Mouse (Mus musculus): ENCODE data around the gene Ogfod1. TPM values are rescaled to one million over a fixed set of nuclear protein-coding genes. Genes with fewer than 3 reads are reported as not detected.
A peak's percentile ranks its signal among the peaks of the same experiment; 100 is the strongest.

Ogfod1 gene
- total and polyA plus RNA-seq, 2 experiments from 2014 or later, result 5.4 to 19.6 TPM

DNA sequence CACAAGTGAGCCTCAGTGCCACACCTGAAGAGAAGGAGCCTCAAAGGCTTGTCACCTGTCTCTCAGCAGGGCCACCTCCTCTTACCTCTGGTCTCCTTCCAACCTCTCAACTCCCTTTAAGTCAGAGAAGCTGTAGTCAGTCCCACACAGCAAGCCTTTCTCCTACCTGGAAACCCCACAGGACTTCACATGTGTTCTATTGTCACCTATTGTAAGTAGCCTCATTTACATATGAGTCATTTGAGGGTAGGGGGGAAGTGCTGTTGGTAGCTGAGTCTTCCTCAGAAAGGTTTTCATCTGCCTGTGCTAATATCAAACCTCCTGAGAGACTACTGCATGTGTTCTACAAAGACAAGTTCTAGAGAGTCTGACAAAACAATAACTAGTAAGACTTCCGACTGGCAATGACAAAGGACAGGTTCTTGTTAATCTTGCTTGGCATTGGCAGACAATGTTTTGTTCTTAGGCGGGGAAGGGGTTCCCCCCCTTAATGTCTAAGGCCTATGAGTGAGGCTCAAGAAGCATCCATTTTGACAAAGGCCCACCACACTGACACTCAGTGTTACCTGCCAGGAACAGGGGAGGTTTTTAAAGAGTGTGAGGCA is 26.8 kb upstream of the Ogfod1 start:
- TF ChIP-seq EP300 (IDR thresholded peaks at IDR 0.05; ENCODE audit: low read depth) (no peak), CTCF (IDR thresholded peaks at IDR 0.05; ENCODE audit: low read depth) (no peak)
- Histone ChIP-seq H3K4me2 (ENCODE audit: low read depth, low read length) (no peak overlapping the region), H3K27ac (ENCODE audit: low read depth) (no peak overlapping the region), H3K9ac (replicated peaks; ENCODE audit: low read depth, low read length) (no peak overlapping the region), H3K27me3 (ENCODE audit: control insufficient read depth, insufficient read depth, low read length) (no peaks in the 10 kb centered on the region), H3K36me3 (replicated peaks; ENCODE audit: control insufficient read depth, insufficient read depth, low read length) (no peaks in the 10 kb centered on the region), H3K4me1 (ENCODE audit: control insufficient read depth, insufficient read depth) (peaks cover 15% of the 10 kb centered on the region), H3K4me3 (ENCODE audit: low read depth, low read length) (no peak overlapping the region), H3K9me3 (replicated peaks; ENCODE audit: control insufficient read depth, low read length) (no peaks in the 10 kb centered on the region)
- WGBS, result 69% methylated on average over 2 of the region's 2 CpGs
- no peak for DNase-seq (ENCODE audit: low spot score)
- no peak for ATAC-seq (ENCODE audit: insufficient read depth, low read depth)

DNA sequence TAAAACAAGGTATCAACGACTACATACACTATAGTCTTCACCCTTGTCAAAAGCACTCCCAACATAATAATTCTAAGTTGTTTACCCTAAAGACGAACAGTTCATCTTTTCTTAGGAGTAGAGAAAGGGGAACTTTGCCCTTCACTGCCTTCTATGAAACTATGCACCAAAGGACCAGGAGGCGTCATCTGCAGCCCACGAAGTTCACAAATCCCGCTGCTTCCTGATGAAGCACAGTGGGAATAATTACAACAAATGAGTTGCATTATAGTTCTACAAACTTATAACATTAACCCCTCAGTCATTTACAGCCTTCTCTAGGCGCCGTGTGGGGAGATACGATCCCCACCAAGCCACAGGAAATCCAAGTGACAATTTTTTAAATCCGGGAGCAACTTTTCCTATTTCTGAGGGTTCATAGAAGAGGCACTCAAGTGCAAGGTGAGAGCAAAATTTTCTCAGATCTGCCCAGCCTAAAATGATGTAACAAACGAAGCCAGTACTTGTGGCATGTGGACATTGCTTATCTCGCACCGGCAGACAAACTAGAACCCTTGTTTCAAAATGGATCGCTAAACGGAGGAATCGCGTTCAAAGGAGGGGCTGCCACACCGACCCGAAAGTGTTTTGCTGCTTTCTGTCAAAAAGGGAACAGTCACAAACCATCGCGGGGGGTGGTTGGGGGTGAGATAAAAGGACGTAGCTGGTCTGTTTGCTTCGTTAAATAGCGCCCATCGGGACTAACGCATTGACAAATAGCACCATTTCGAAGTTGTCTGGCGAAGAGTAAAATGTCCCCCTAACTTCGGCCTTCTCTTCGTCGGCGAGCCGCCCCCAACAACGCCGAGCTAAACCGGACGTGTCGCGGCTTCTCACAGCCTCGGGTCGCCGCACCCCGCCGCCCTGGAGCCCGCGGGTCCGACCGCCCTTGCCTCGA is 25.7 kb upstream of the Ogfod1 start:
- peak overlapping the region; percentile 93 for H3K9ac ChIP-seq (replicated peaks; ENCODE audit: low read depth, low read length)
- H3K9me3 ChIP-seq (replicated peaks; ENCODE audit: control insufficient read depth, low read length), result no peaks in the 10 kb centered on the region
- 4% methylated on average over 48 of the region's 48 CpGs for WGBS
- no peaks in the 10 kb centered on the region for H3K36me3 ChIP-seq (replicated peaks; ENCODE audit: control insufficient read depth, insufficient read depth, low read length)
- H3K4me2 ChIP-seq (ENCODE audit: low read depth, low read length), result peak overlapping the region; percentile 98
- no peaks in the 10 kb centered on the region for H3K27me3 ChIP-seq (ENCODE audit: control insufficient read depth, insufficient read depth, low read length)
- DNase-seq (ENCODE audit: low spot score) (peak; percentile 13), ATAC-seq (ENCODE audit: insufficient read depth, low read depth) (no peak)
- peak overlapping the region; percentile 97 for H3K27ac ChIP-seq (ENCODE audit: low read depth)
- TF ChIP-seq CTCF (IDR thresholded peaks at IDR 0.05; ENCODE audit: low read depth), result no peak
- no peak for TF ChIP-seq EP300 (IDR thresholded peaks at IDR 0.05; ENCODE audit: low read depth)
- peak overlapping the region; percentile 97 for H3K4me3 ChIP-seq (ENCODE audit: low read depth, low read length)
- H3K4me1 ChIP-seq (ENCODE audit: control insufficient read depth, insufficient read depth), result peaks cover 15% of the 10 kb centered on the region

- WGBS, result under 1% methylated on average over 106 of the region's 130 CpGs
- H3K27ac ChIP-seq (ENCODE audit: low read depth), result peak within 1 kb of the TSS; percentile 97
- H3K36me3 ChIP-seq (replicated peaks; ENCODE audit: control insufficient read depth, insufficient read depth, low read length), result no peaks in the 10 kb centered on the region
- H3K4me3 ChIP-seq (ENCODE audit: low read depth, low read length), result peak within 1 kb of the TSS; percentile 97
- TF ChIP-seq EP300 (IDR thresholded peaks at IDR 0.05; ENCODE audit: low read depth) (no peak), CTCF (IDR thresholded peaks at IDR 0.05; ENCODE audit: low read depth) (peak; percentile 19; the same call in 1 of the 2 replicates)
- peak; percentile 94 for ATAC-seq (ENCODE audit: insufficient read depth, low read depth)
- peak within 1 kb of the TSS; percentile 93 for H3K9ac ChIP-seq (replicated peaks; ENCODE audit: low read depth, low read length)
- no peaks in the 10 kb centered on the region for H3K27me3 ChIP-seq (ENCODE audit: control insufficient read depth, insufficient read depth, low read length)
- peak within 1 kb of the TSS; percentile 98 for H3K4me2 ChIP-seq (ENCODE audit: low read depth, low read length)
- peak; percentile 84 for DNase-seq (ENCODE audit: low spot score)
- no peaks in the 10 kb centered on the region for H3K9me3 ChIP-seq (replicated peaks; ENCODE audit: control insufficient read depth, low read length)
- peaks cover 15% of the 10 kb centered on the region for H3K4me1 ChIP-seq (ENCODE audit: control insufficient read depth, insufficient read depth)
Observed at GRCm38 (mm10) chr8:94012013-94012951, 24.7 kb upstream of the Ogfod1 start, which contains the start of gene Amfr. TSS of gene Amfr (minus strand) at chr8:94012842.

GRCm38 (mm10) chr8:94013026-94013612 is 23.9 kb upstream of the Ogfod1 start:
- Histone ChIP-seq H3K4me3 (ENCODE audit: low read depth, low read length) (peak overlapping the region; percentile 97), H3K27ac (ENCODE audit: low read depth) (peak overlapping the region; percentile 97), H3K27me3 (ENCODE audit: control insufficient read depth, insufficient read depth, low read length) (no peaks in the 10 kb centered on the region), H3K9me3 (replicated peaks; ENCODE audit: control insufficient read depth, low read length) (no peaks in the 10 kb centered on the region), H3K4me1 (ENCODE audit: control insufficient read depth, insufficient read depth) (peaks cover 15% of the 10 kb centered on the region), H3K4me2 (ENCODE audit: low read depth, low read length) (peak overlapping the region; percentile 98), H3K36me3 (replicated peaks; ENCODE audit: control insufficient read depth, insufficient read depth, low read length) (no peaks in the 10 kb centered on the region), H3K9ac (replicated peaks; ENCODE audit: low read depth, low read length) (peak overlapping the region; percentile 93)
- DNase-seq (ENCODE audit: low spot score) (no peak), ATAC-seq (ENCODE audit: insufficient read depth, low read depth) (no peak)
- TF ChIP-seq CTCF (IDR thresholded peaks at IDR 0.05; ENCODE audit: low read depth), result no peak
- TF ChIP-seq EP300 (IDR thresholded peaks at IDR 0.05; ENCODE audit: low read depth), result no peak
- 17% methylated on average over 7 of the region's 7 CpGs for WGBS

DNA sequence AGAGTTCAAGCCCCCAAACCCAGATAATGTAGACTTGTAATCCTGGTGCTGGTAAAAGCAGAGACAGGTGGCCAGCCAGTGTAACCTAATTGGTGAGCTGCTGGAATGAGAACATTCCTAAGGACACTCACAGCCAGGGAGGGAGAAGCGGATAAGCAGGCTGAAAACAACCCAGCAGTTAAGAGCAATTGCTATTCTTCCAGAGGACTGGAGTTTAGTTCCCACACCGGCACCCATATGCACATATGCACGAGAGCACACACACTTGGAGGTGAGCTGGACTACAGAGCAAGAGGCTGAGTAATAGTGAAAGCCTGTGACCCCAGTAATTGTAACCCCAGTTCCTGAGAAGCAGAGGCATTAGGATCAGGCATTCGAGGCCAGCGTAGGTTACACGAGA is 13.1 kb upstream of the Ogfod1 start:
- H3K9ac ChIP-seq (replicated peaks; ENCODE audit: low read depth, low read length), result no peak overlapping the region
- ATAC-seq (ENCODE audit: insufficient read depth, low read depth), result no peak
- no peak overlapping the region for H3K4me3 ChIP-seq (ENCODE audit: low read depth, low read length)
- H3K9me3 ChIP-seq (replicated peaks; ENCODE audit: control insufficient read depth, low read length), result no peaks in the 10 kb centered on the region
- H3K27me3 ChIP-seq (ENCODE audit: control insufficient read depth, insufficient read depth, low read length), result no peaks in the 10 kb centered on the region
- 92% methylated on average over 6 of the region's 6 CpGs for WGBS
- peaks cover 81% of the 10 kb centered on the region for H3K36me3 ChIP-seq (replicated peaks; ENCODE audit: control insufficient read depth, insufficient read depth, low read length)
- TF ChIP-seq CTCF (IDR thresholded peaks at IDR 0.05; ENCODE audit: low read depth) (no peak), EP300 (IDR thresholded peaks at IDR 0.05; ENCODE audit: low read depth) (no peak)
- no peak overlapping the region for H3K4me2 ChIP-seq (ENCODE audit: low read depth, low read length)
- no peak overlapping the region for H3K27ac ChIP-seq (ENCODE audit: low read depth)
- DNase-seq (ENCODE audit: low spot score), result no peak
- no peaks in the 10 kb centered on the region for H3K4me1 ChIP-seq (ENCODE audit: control insufficient read depth, insufficient read depth)

All from heart, postnatal 0 days (tissue).